Mouse (Mus musculus): ENCODE data around the gene Gm14327. TPM values are rescaled to one million over a fixed set of nuclear protein-coding genes. Genes with fewer than 3 reads are reported as not detected.
"Not testable (repeated sequence)": the region's sequence is repeated elsewhere in the genome, so short reads cannot be mapped to it uniquely, and the experiment has no call there.

Gm14327 gene
- polyA plus RNA-seq (2012; rRNA removed), result 1.9 and 2.9 TPM in 2 replicates

GRCm38 (mm10) chr2:177897046-177897578 lies at the start of gene Gm14327:
Gm14327 (plus strand) TSS chr2:177897096.
- DNase-seq (ENCODE audit: low read depth), result not testable (repeated sequence)

GRCm38 (mm10) chr2:177862254-177862653 lies 34.6 kb upstream of the Gm14327 start:
- not testable (repeated sequence) for DNase-seq (ENCODE audit: low read depth)

- DNase-seq (ENCODE audit: low read depth), result not testable (repeated sequence)
Observed at GRCm38 (mm10) chr2:177887743-177888142, 9.2 kb upstream of the Gm14327 start.

GRCm38 (mm10) chr2:177898171-177898570 lies 1.3 kb downstream of the Gm14327 start:
- not testable (repeated sequence) for DNase-seq (ENCODE audit: low read depth)

- DNase-seq (ENCODE audit: low read depth), result not testable (repeated sequence)
Observed at GRCm38 (mm10) chr2:177903276-177903675, 6.4 kb downstream of the Gm14327 start.

GRCm38 (mm10) chr2:177925563-177926103 lies 28.7 kb downstream of the Gm14327 start, which contains the start of gene Zfp972:
Zfp972 (minus strand) TSS chr2:177925613.
- not testable (repeated sequence) for DNase-seq (ENCODE audit: low read depth)

Other genes with a start within 250 kb of the Gm14327 start
- gene Gm14322, start 137.8 kb upstream of the Gm14327 start, polyA plus RNA-seq (2012; rRNA removed), result 1.4 and 2.6 TPM in 2 replicates
- gene Gm14325, start 56.8 kb upstream of the Gm14327 start, polyA plus RNA-seq (2012; rRNA removed), result 27.6 and 43.7 TPM in 2 replicates
- gene Zfp972, start 28.5 kb downstream of the Gm14327 start, polyA plus RNA-seq (2012; rRNA removed), result not detected in 2 replicates
- 5.2 and 8.4 TPM in 2 replicates for gene Gm14326, start 60.2 kb downstream of the Gm14327 start, polyA plus RNA-seq (2012; rRNA removed)
- gene Zfp971, start 126.2 kb downstream of the Gm14327 start, polyA plus RNA-seq (2012; rRNA removed), result 2.6 and 2.9 TPM in 2 replicates
- 2.2 and 3.6 TPM in 2 replicates for gene Zfp931, start 181.4 kb downstream of the Gm14327 start, polyA plus RNA-seq (2012; rRNA removed)
- 0.18 and 0.47 TPM in 2 replicates for gene Phactr3, start 221.9 kb downstream of the Gm14327 start, polyA plus RNA-seq (2012; rRNA removed)

Measured in gonadal fat pad, adult 2 months (tissue).